Mouse (Mus musculus) hindbrain, postnatal 0 days (tissue): ENCODE measurements at regions not wholly inside any gene's neighbourhood (a gene's known extent, or its start where the extent isn't known, plus 50 kb on each side); places are given as distances from the start of the nearest gene placed in this dataset.

Experiments
- ATAC-seq: fragments of 200-750 bp; cut with Nextera tagmentation; 2 replicates; pipeline ENCODE4 v1.8.0; 2017; ENCODE audit warnings: mild to moderate bottlenecking, moderate TSS enrichment, moderate library complexity
- DNase-seq: peaks from one replicate; pipeline ENCODE4 v3.0.0-alpha.2; 2015; ENCODE audit warnings: low spot score
- H3K27ac ChIP-seq: fragments of 300-500 bp; sonication (generic); 2 replicates; pipeline ENCODE4 v1.5.1; 2014; ENCODE audit warnings: mild to moderate bottlenecking
- H3K27me3 ChIP-seq: fragments of 300-500 bp; sonication (generic); 2 replicates; pipeline ENCODE4 v1.6.1; 2014; ENCODE audit warnings: low read length, mixed read lengths; ENCODE audit not compliant: insufficient read depth
- H3K36me3 ChIP-seq: fragments of 300-500 bp; sonication (generic); 2 replicates; pipeline ENCODE4 v1.6.1; 2014; ENCODE audit warnings: low read length, mixed read lengths; ENCODE audit not compliant: insufficient read depth
- H3K4me1 ChIP-seq: fragments of 300-500 bp; sonication (generic); 2 replicates; pipeline ENCODE4 v1.6.1; 2014; ENCODE audit warnings: antibody characterized with exemption, low read length, mixed read lengths; ENCODE audit not compliant: insufficient read depth
- H3K4me2 ChIP-seq: fragments of 300-500 bp; sonication (generic); 2 replicates; pipeline ENCODE4 v1.6.1; 2014; ENCODE audit warnings: low read depth, mild to moderate bottlenecking, low read length, moderate library complexity, mixed read lengths
- H3K4me3 ChIP-seq: fragments of 300-500 bp; sonication (generic); 2 replicates; pipeline ENCODE4 v1.5.1; 2014; ENCODE audit warnings: low read length
- H3K9ac ChIP-seq: fragments of 300-500 bp; sonication (generic); replicated peaks from 2 replicates; pipeline ENCODE4 v1.6.1; 2014; ENCODE audit warnings: mild to moderate bottlenecking, low read length, moderate library complexity, mixed read lengths
- H3K9me3 ChIP-seq: fragments of 300-500 bp; sonication (generic); 2 replicates; pipeline ENCODE4 v1.6.1; 2016; ENCODE audit warnings: low read length, mixed read lengths
- CTCF ChIP-seq: IDR thresholded peaks from 2 replicates; pipeline ENCODE4 v1.5.1; 2016; ENCODE audit warnings: antibody characterized with exemption, control low read depth, low read depth
- WGBS: fragments of 180-500 bp; shearing (Covaris S2); extraction: QIAGEN DNeasy Blood & Tissue Kit; methylation state at CpG from one replicate; pipeline ENCODE4 v1.1.7; 2014; 5-methylcytosine and 5-hydroxymethylcytosine counted together

GRCm38 (mm10) chr6:127207308-127207707, 55.3 kb upstream of the Ccnd2 start:
- 80% methylated on average over 5 of the region's 5 CpGs for WGBS
- no peak overlapping the region for H3K27ac ChIP-seq
- no peak for ATAC-seq

GRCm38 (mm10) chr6:127213355-127213754, 61.4 kb upstream of the Ccnd2 start:
- no peak overlapping the region for H3K4me3 ChIP-seq
- no peak overlapping the region for H3K4me2 ChIP-seq
- H3K36me3 ChIP-seq, result no peaks in the 10 kb centered on the region
- no peak for TF ChIP-seq CTCF
- WGBS, result 90% methylated on average over 3 of the region's 3 CpGs
- DNase-seq, result no peak
- H3K27me3 ChIP-seq, result no peaks in the 10 kb centered on the region
- H3K9ac ChIP-seq, result no peak overlapping the region
- ATAC-seq, result no peak
- no peaks in the 10 kb centered on the region for H3K9me3 ChIP-seq
- H3K4me1 ChIP-seq, result no peaks in the 10 kb centered on the region
- no peak overlapping the region for H3K27ac ChIP-seq

More at GRCm38 (mm10) chr6:127207308-127207707, 55.3 kb upstream of the Ccnd2 start:
- no peak overlapping the region for H3K4me2 ChIP-seq
- H3K4me3 ChIP-seq, result no peak overlapping the region
- H3K36me3 ChIP-seq, result no peaks in the 10 kb centered on the region
- no peaks in the 10 kb centered on the region for H3K9me3 ChIP-seq
- H3K9ac ChIP-seq, result no peak overlapping the region
- DNase-seq, result no peak
- no peaks in the 10 kb centered on the region for H3K4me1 ChIP-seq
- H3K27me3 ChIP-seq, result no peaks in the 10 kb centered on the region
- TF ChIP-seq CTCF, result no peak

- TF ChIP-seq CTCF, result no peak
Observed at GRCm38 (mm10) chr6:127215915-127216314, 63.9 kb upstream of the Ccnd2 start.

GRCm38 (mm10) chr6:127218634-127219445, 66.8 kb upstream of the Ccnd2 start:
- H3K4me3 ChIP-seq, result no peak overlapping the region
- peak; percentile 10 for DNase-seq
- no peaks in the 10 kb centered on the region for H3K27me3 ChIP-seq
- no peaks in the 10 kb centered on the region for H3K4me1 ChIP-seq
- H3K9ac ChIP-seq, result no peak overlapping the region
- no peak for ATAC-seq
- 66% methylated on average over 17 of the region's 17 CpGs for WGBS
- no peak for TF ChIP-seq CTCF
- no peaks in the 10 kb centered on the region for H3K9me3 ChIP-seq
- H3K27ac ChIP-seq, result no peak overlapping the region
- H3K4me2 ChIP-seq, result no peak overlapping the region
- H3K36me3 ChIP-seq, result no peaks in the 10 kb centered on the region

More at GRCm38 (mm10) chr6:127215915-127216314, 63.9 kb upstream of the Ccnd2 start:
- no peak for DNase-seq
- no peak overlapping the region for H3K9ac ChIP-seq
- 81% methylated on average over 4 of the region's 4 CpGs for WGBS
- H3K4me2 ChIP-seq, result no peak overlapping the region
- ATAC-seq, result no peak
- H3K9me3 ChIP-seq, result no peaks in the 10 kb centered on the region
- H3K36me3 ChIP-seq, result no peaks in the 10 kb centered on the region
- no peak overlapping the region for H3K27ac ChIP-seq
- no peaks in the 10 kb centered on the region for H3K27me3 ChIP-seq
- H3K4me1 ChIP-seq, result no peaks in the 10 kb centered on the region
- no peak overlapping the region for H3K4me3 ChIP-seq

- Histone ChIP-seq H3K4me3 (no peak overlapping the region), H3K9ac (no peak overlapping the region), H3K36me3 (no peaks in the 10 kb centered on the region), H3K27me3 (no peaks in the 10 kb centered on the region), H3K4me1 (no peaks in the 10 kb centered on the region), H3K27ac (no peak overlapping the region), H3K9me3 (no peaks in the 10 kb centered on the region), H3K4me2 (no peak overlapping the region)
- 77% methylated on average over 7 of the region's 7 CpGs for WGBS
- ATAC-seq (no peak), DNase-seq (no peak)
- TF ChIP-seq CTCF, result no peak
Observed at GRCm38 (mm10) chr6:127219446-127219802, 67.4 kb upstream of the Ccnd2 start.

- Histone ChIP-seq H3K4me1 (no peaks in the 10 kb centered on the region), H3K9ac (no peak overlapping the region), H3K36me3 (no peaks in the 10 kb centered on the region), H3K4me2 (no peak overlapping the region), H3K9me3 (no peaks in the 10 kb centered on the region), H3K27ac (no peak overlapping the region), H3K27me3 (no peaks in the 10 kb centered on the region), H3K4me3 (no peak overlapping the region)
- DNase-seq, result no peak
- TF ChIP-seq CTCF, result no peak
- no peak for ATAC-seq
- 90% methylated on average over 5 of the region's 5 CpGs for WGBS
Observed at GRCm38 (mm10) chr6:127226242-127226983, 74.4 kb upstream of the Ccnd2 start.
